Mouse (Mus musculus): Measurements from ENCODE around the gene Muc15.

DNA sequence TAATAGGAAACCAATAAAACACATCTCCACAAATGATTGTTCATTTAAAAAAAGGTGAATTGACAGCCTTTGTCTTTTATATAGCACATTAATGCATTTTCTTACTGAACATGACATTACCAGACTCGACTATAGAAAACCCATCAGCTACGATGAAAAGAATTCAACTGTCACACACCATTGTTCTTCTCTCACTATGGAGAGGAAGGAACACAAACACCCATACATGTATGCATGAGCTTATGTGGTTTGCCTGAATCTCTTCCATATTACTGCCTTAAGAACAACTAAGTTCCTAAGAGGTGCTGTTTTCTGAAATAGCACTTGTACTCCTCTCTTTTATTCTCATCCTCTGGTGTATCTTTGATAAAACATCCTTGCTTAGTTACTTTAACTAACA, 38.3 kb downstream of the Muc15 start:
- TF ChIP-seq CTCF (IDR thresholded peaks at IDR 0.05; ENCODE audit: borderline replicate concordance, insufficient read depth, low read length), result no peak
- no peak for TF ChIP-seq POLR2A (IDR thresholded peaks at IDR 0.05; ENCODE audit: low read depth, low read length)
